9 mouse cellular contexts compared by ENCODE assay signal in genomic region chr9:48353148-48353698, GRCm38 (mm10). TPM values are rescaled to one million over a fixed set of nuclear protein-coding genes. Genes with fewer than 3 reads are reported as not detected.
DNase-seq lines count a peak whose midpoint lies in the region; ATAC-seq and TF ChIP-seq lines count a peak whose summit lies in the region.
"Had no signal": no experiment of that assay in that cellular context is flagged by ENCODE, and none has a peak within 500 bp of the region (broad histone marks: within the 10 kb centered on the region; RNA-seq: fewer than 3 reads in every experiment).

Gene Nxpe2, minus strand, starts transcription at chr9:48353454.

- ATAC-seq in heart, embryonic 15.5 days (replicated peaks; ENCODE audit: insufficient number of reproducible peaks, insufficient read depth, low FRiP score, low read depth), result peak; percentile 71
- peak; percentile 51; the same call in 1 of the 2 replicates for ATAC-seq in liver, embryonic 13.5 days (ENCODE audit: low read depth)
- no peak for ATAC-seq in cerebellum, adult (ENCODE audit: insufficient number of reproducible peaks, low FRiP score, low TSS enrichment)

- intact Hi-C loops in heart, postnatal 25 days (cut with DNase I), result no loop called here

- H3K9ac ChIP-seq in heart, embryonic 15.5 days, result no peak within 1 kb of the TSS
- peak within 1 kb of the TSS; percentile 55 for H3K9ac ChIP-seq in liver, embryonic 13.5 days

- DNase-seq in heart, adult 11 months, result peak; percentile 96
- no peak for DNase-seq in heart, postnatal 25 days (ENCODE audit: low spot score)
- DNase-seq in liver, embryonic 13.5 days, result no peak
- DNase-seq in thymus, postnatal 4 days, result no peak
- DNase-seq in cerebellum, postnatal 4 days (ENCODE audit: low spot score in 2 of 2), result no peak
- DNase-seq: adrenal gland, postnatal 25 days had no signal

- H3K27me3 ChIP-seq in heart, embryonic 15.5 days, result no peaks in the 10 kb centered on the region
- no peaks in the 10 kb centered on the region for H3K27me3 ChIP-seq in liver, embryonic 13.5 days

- TF ChIP-seq CTCF in bone marrow, adult 2 months (IDR thresholded peaks at IDR 0.05; ENCODE audit: control insufficient read depth, insufficient read depth, low read length), result no peak

- H3K4me3 ChIP-seq in bone marrow, adult 2 months (replicated peaks; ENCODE audit: control insufficient read depth, low read depth, low read length), result no peak within 1 kb of the TSS
- H3K4me3 ChIP-seq in heart, embryonic 15.5 days, result no peak within 1 kb of the TSS
- no peak within 1 kb of the TSS for H3K4me3 ChIP-seq in liver, embryonic 13.5 days (replicated peaks)

- H3K9me3 ChIP-seq in heart, embryonic 15.5 days (replicated peaks), result no peaks in the 10 kb centered on the region
- no peaks in the 10 kb centered on the region for H3K9me3 ChIP-seq in liver, embryonic 13.5 days (replicated peaks)

- no peak within 1 kb of the TSS for H3K4me2 ChIP-seq in heart, embryonic 15.5 days
- H3K4me2 ChIP-seq in liver, embryonic 13.5 days, result peak within 1 kb of the TSS; percentile 21; the same call in 1 of the 2 replicates

- no peaks in the 10 kb centered on the region for H3K36me3 ChIP-seq in heart, embryonic 15.5 days
- no peaks in the 10 kb centered on the region for H3K36me3 ChIP-seq in liver, embryonic 13.5 days

- peaks cover 3% of the 10 kb centered on the region for H3K4me1 ChIP-seq in bone marrow, adult 2 months (ENCODE audit: control insufficient read depth, insufficient read depth, low read length)
- H3K4me1 ChIP-seq in heart, embryonic 15.5 days (replicated peaks), result no peaks in the 10 kb centered on the region
- peaks cover 58% of the 10 kb centered on the region for H3K4me1 ChIP-seq in liver, embryonic 13.5 days (replicated peaks)

- TF ChIP-seq POLR2A in bone marrow, adult 2 months (IDR thresholded peaks at IDR 0.05; ENCODE audit: borderline replicate concordance, control insufficient read depth, low read depth, low read length), result no peak

- WGBS in bone marrow, adult 2 months, result 11% methylated on average over 2 of the region's 2 CpGs
- 35% methylated on average over 2 of the region's 2 CpGs for WGBS in heart, embryonic 15.5 days
- WGBS in liver, embryonic 13.5 days (ENCODE audit: insufficient replicate concordance), result 11% methylated on average over 2 of the region's 2 CpGs

- peak within 1 kb of the TSS; percentile 39; the same call in 1 of the 2 replicates for H3K27ac ChIP-seq in bone marrow, adult 2 months (ENCODE audit: control insufficient read depth, insufficient read depth, low read depth, low read length, poor library complexity)
- peak within 1 kb of the TSS; percentile 72 for H3K27ac ChIP-seq in heart, embryonic 15.5 days
- H3K27ac ChIP-seq in liver, embryonic 13.5 days, result peak within 1 kb of the TSS; percentile 80

RNA-seq across cellular contexts. Expression of gene Nxpe2, which starts in this region (rescaled TPM):
- total RNA-seq in heart, postnatal 25 days (2021), result 1 to 10 TPM; 1.2 to 2.0 TPM
- polyA plus RNA-seq in bone marrow, adult 2 months (2011; ENCODE audit: insufficient read depth, insufficient read length, low replicate concordance, missing spikeins), result 81.3 and 120 TPM in 2 replicates
- 1.7 and 2.5 TPM in 2 replicates for polyA plus RNA-seq in heart, embryonic 15.5 days (2015; fragmentation: Nextera tagmentation; extraction: Ambion mirVana)
- 153 and 173 TPM in 2 replicates for polyA plus RNA-seq in liver, embryonic 13.5 days (2015; fragmentation: Nextera tagmentation; extraction: Ambion mirVana)

Comparison
In these comparisons a context has a peak if more than half of its experiments do, and no peak if none do; other contexts are left out.
1. RNA of gene Nxpe2 (polyA plus RNA-seq): 153 to 173 TPM in liver, embryonic 13.5 days and 81.3 to 120 TPM in bone marrow, adult 2 months; 1.7 to 2.5 TPM in heart, embryonic 15.5 days; every median in the first group is over 10 times any median in the second.
2. Peak in every context shown above with its lines, with median percentiles within 50 percentile points of each other: H3K27ac ChIP-seq.